Mouse (Mus musculus): ENCODE data around the gene Parg.

DNA sequence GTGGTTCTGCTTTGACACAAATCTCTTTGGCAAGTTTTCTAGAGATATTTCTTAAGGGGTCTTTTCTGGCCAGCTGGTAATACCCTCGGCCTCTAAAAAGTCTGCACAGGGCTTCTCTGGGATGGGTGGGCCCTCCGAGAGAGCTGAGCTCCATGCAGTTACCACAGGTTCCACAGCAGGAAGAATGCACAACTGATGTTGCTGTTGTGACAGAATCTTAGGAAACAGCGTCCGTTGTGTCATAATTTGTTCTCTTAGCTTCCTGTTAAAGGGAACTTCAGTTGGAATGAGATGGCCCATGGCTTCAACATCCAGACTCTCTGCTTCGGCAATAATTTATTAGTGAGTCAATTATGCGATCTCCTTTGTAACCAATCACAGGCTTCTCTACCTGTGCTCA is 47.0 kb upstream of the Parg start:
- TF ChIP-seq POLR2A (IDR thresholded peaks at IDR 0.05; ENCODE audit: insufficient read length, low read depth) (no peak), TCF12 (IDR thresholded peaks at IDR 0.05; ENCODE audit: insufficient read depth, poor library complexity, severe bottlenecking) (no peak), MYOG (IDR thresholded peaks at IDR 0.05; ENCODE audit: control insufficient read depth in 1 of 3, insufficient read depth in 1 of 3, insufficient read length in 2 of 3, low read depth in 2 of 3) (no peak), POLR2AphosphoS2 (IDR thresholded peaks at IDR 0.05; ENCODE audit: insufficient read length, low read depth) (no peak), USF1 (IDR thresholded peaks at IDR 0.05; ENCODE audit: low read depth) (no peak), MYOD1 (IDR thresholded peaks at IDR 0.05; ENCODE audit: control insufficient read depth in 1 of 3, insufficient read length in 2 of 3, low read depth in 2 of 3) (no peak), MAX (IDR thresholded peaks at IDR 0.05; ENCODE audit: low read depth) (no peak), CEBPB (IDR thresholded peaks at IDR 0.05; ENCODE audit: insufficient read depth, poor library complexity, severe bottlenecking) (no peak), TCF3 (IDR thresholded peaks at IDR 0.05; ENCODE audit: insufficient read length, low read depth) (no peak), E2F4 (IDR thresholded peaks at IDR 0.05; ENCODE audit: insufficient read depth) (no peak)

All from myocyte (in vitro differentiated cells).